Mouse (Mus musculus) thymus, postnatal 14 days (tissue): ENCODE measurements around the gene B630019K06Rik.
"Not testable (repeated sequence)": the region's sequence is repeated elsewhere in the genome, so short reads cannot be mapped to it uniquely, and the experiment has no call there.

ENCODE experiments used
- DNase-seq: peaks from one replicate; pipeline ENCODE4 v3.0.0; 2021

The B630019K06Rik gene

GRCm38 (mm10) chrX:8892343-8893155, at the start of gene B630019K06Rik:
B630019K06Rik (plus strand) TSS chrX:8892382.
- peak; percentile 56 for DNase-seq

- no peak for DNase-seq
Observed at GRCm38 (mm10) chrX:8843694-8844093, 48.5 kb upstream of the B630019K06Rik start, which contains the start of gene Gm6592. Gm6592 (plus strand) TSS chrX:8843994.

GRCm38 (mm10) chrX:8852486-8852885, 39.7 kb upstream of the B630019K06Rik start:
- no peak for DNase-seq

- peak; percentile 69 for DNase-seq
Observed at GRCm38 (mm10) chrX:8864331-8864730, 27.9 kb upstream of the B630019K06Rik start.

GRCm38 (mm10) chrX:8873953-8874352, 18.2 kb upstream of the B630019K06Rik start, which contains the start of gene Gm5751:
Gm5751 (plus strand) TSS chrX:8874253.
- not testable (repeated sequence) for DNase-seq

GRCm38 (mm10) chrX:8884336-8884735, 7.8 kb upstream of the B630019K06Rik start:
- DNase-seq = no peak

- DNase-seq = no peak
Observed at GRCm38 (mm10) chrX:8891975-8892342, 223 bp upstream of the B630019K06Rik start.

- DNase-seq = peak; percentile 14
Observed at GRCm38 (mm10) chrX:8893182-8893651, 1.0 kb downstream of the B630019K06Rik start.

GRCm38 (mm10) chrX:8900823-8901222, 8.6 kb downstream of the B630019K06Rik start:
- DNase-seq = no peak

- DNase-seq = no peak
Observed at GRCm38 (mm10) chrX:8901906-8902472, 9.8 kb downstream of the B630019K06Rik start.

- no peak for DNase-seq
Observed at GRCm38 (mm10) chrX:8921080-8921479, 28.9 kb downstream of the B630019K06Rik start.

- DNase-seq = no peak
Observed at GRCm38 (mm10) chrX:8921813-8922607, 29.8 kb downstream of the B630019K06Rik start.

GRCm38 (mm10) chrX:8927308-8927707, 35.1 kb downstream of the B630019K06Rik start:
- DNase-seq = no peak

GRCm38 (mm10) chrX:8944041-8944440, 51.9 kb downstream of the B630019K06Rik start:
- no peak for DNase-seq
